Mouse (Mus musculus): ENCODE data around the gene Katnb1. TPM values are rescaled to one million over a fixed set of nuclear protein-coding genes. Genes with fewer than 3 reads are reported as not detected.

Katnb1 gene
- 15.9 and 16.1 TPM in 2 replicates for polyA plus RNA-seq (2011; ENCODE audit: insufficient read depth, insufficient read length, low read depth, missing spikeins)

DNA sequence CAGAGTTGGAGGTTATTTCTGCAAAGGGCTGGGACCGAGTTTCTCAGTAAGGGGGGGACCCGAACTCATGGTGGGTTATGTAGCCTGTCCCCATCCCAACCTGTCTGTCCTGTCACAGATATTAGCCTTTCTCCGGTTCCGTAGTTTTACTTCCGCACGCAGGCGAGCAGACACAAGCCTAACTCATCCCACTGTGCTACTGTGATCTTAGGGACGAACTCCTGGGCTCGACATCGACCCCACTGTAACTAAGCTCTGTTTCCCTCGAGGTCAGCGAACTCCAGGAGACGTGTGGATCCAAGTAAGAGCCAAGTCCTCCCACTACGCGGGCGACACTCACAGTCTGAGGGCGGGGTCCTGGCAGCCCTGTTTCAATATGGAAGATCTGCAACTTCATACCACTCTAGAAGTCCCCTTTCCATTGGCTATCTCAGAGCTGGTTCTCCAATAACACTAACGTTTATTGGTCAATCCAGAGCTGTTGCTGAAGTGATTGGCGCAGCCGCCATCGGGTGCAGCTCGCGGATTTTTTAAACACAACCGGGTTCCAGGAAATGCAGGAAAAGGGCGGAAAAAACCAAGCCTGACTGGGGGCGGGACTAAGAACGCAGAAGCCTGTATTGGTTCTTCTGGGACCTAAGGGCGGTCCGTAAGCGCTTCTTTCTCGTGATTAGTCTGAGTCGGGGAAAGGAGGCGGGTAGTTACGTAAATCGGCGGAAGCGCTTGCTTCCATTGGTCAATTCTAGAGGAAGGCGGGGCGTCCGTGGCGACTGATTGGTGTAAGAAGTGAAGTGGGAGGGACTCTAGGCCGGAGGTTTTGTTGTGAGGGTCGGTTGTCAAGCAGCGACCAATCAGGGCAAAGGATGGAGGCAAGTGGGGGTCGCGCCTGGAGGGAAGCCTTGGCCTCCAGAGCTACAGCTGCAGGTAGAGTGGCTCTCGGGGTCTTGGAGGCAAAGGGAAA is at the start of gene Katnb1:
Katnb1 (plus strand) TSS at position 806 of the 961 bp plus-strand sequence.
- Histone ChIP-seq H3K36me3 (ENCODE audit: control insufficient read depth, insufficient read depth, low read length, poor library complexity, severe bottlenecking) (no peaks in the 10 kb centered on the region), H3K9me3 (replicated peaks; ENCODE audit: control insufficient read depth, insufficient read depth, low read length, poor library complexity, severe bottlenecking) (no peaks in the 10 kb centered on the region), H3K4me3 (ENCODE audit: low read depth, low read length) (peak within 1 kb of the TSS; percentile 97), H3K27me3 (ENCODE audit: control insufficient read depth, insufficient read depth, low read length, poor library complexity, severe bottlenecking) (no peaks in the 10 kb centered on the region), H3K4me1 (ENCODE audit: control insufficient read depth, insufficient read depth, low read length) (no peaks in the 10 kb centered on the region), H3K27ac (ENCODE audit: insufficient read depth, low read length) (no peak within 1 kb of the TSS), H3K9ac (ENCODE audit: low read depth, poor library complexity, severe bottlenecking) (peak within 1 kb of the TSS; percentile 86)
- TF ChIP-seq POLR2A (IDR thresholded peaks at IDR 0.05; ENCODE audit: insufficient read depth, low read length) (no peak), EP300 (IDR thresholded peaks at IDR 0.05; ENCODE audit: insufficient read depth, low read depth, low read length) (no peak), CTCF (IDR thresholded peaks at IDR 0.05; ENCODE audit: low read depth, low read length) (no peak)

DNA sequence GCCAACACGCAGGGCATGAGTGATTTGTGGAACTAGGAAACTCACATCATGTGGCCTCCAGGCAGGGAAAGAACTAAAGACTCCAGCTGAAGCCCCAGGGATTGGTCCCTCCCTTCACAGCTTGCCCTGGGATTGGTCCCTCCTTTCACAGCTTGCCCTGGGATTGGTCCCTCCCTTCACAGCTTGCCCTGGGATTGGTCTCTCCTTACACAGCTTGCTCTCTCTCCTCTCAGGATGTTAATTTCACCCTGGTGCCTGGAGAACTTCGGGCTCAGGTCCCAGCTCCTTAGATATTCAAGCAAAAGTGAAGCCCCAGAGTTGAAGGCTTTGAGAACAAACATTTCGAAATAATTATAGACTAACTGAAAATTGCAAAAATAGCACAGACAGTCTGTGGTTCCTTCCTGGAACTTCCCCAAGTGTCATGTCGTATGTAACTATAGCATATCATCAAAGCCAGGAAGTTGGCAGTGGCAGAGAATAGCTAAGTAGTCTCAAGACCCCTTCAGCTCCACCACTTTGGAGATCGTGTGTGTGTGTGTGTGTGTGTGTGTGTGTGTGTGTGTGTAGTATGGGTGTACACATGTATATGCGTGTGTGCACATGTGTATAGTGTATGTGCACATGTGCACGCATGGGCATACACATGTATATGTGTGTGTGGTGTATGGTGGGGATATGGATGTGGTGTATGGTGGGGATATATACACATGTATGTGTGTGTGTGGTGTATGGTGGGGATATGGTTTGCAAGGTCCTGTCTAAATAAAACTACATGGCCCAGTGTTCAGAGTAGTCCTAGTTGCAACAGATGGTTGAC is 43.7 kb upstream of the Katnb1 start:
- Histone ChIP-seq H3K36me3 (ENCODE audit: control insufficient read depth, insufficient read depth, low read length, poor library complexity, severe bottlenecking) (no peaks in the 10 kb centered on the region), H3K27ac (ENCODE audit: insufficient read depth, low read length) (no peak overlapping the region), H3K27me3 (ENCODE audit: control insufficient read depth, insufficient read depth, low read length, poor library complexity, severe bottlenecking) (no peaks in the 10 kb centered on the region), H3K9ac (ENCODE audit: low read depth, poor library complexity, severe bottlenecking) (no peak overlapping the region), H3K4me3 (ENCODE audit: low read depth, low read length) (no peak overlapping the region), H3K4me1 (ENCODE audit: control insufficient read depth, insufficient read depth, low read length) (no peaks in the 10 kb centered on the region), H3K9me3 (replicated peaks; ENCODE audit: control insufficient read depth, insufficient read depth, low read length, poor library complexity, severe bottlenecking) (no peaks in the 10 kb centered on the region)
- TF ChIP-seq CTCF (IDR thresholded peaks at IDR 0.05; ENCODE audit: low read depth, low read length) = no peak

DNA sequence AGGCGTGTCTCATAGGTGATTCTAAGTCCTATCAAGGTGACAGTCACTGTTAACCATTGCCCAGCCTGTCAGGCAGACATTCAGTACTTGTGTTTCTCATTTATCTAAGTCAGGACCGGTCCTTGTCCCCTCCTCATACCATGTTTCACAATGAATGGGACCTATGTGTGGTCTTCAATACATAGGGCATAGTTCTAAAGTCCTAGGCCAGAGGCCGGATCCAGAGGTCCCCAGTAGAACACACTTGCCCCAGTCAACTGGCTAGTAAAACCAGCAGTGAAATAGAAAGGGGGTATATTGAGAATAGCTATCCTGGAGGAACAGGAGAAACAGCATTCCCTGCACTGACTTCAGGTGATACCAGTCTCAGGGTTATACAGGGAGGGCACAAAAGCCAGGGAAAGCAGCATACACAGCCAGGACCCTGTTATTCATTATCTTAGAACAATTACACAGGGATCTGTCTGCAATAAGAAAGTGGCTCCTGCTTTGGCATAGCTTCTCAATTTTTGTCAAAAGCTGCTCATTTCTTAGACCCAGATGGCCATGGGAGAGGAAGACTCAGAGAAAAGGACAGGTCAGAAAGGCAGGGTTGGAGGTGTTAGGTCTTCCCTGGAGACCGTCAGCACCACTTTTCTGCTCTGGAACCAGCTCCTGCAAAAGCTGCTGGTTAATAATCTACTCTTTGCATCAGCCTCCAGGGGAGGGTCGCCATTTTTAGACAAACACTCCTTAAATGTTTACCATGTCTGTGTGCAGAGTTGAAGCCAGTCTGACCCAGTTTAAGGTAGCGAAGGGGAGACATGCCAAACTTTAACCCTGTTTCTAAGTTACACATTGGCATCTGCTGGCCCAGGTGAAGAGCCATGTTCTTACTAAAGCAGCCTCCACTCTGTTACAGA is 38.9 kb upstream of the Katnb1 start:
- no peaks in the 10 kb centered on the region for H3K4me1 ChIP-seq (ENCODE audit: control insufficient read depth, insufficient read depth, low read length)
- H3K9me3 ChIP-seq (replicated peaks; ENCODE audit: control insufficient read depth, insufficient read depth, low read length, poor library complexity, severe bottlenecking) = no peaks in the 10 kb centered on the region
- no peak overlapping the region for H3K4me3 ChIP-seq (ENCODE audit: low read depth, low read length)
- H3K27ac ChIP-seq (ENCODE audit: insufficient read depth, low read length) = no peak overlapping the region
- TF ChIP-seq CTCF (IDR thresholded peaks at IDR 0.05; ENCODE audit: low read depth, low read length) (no peak), POLR2A (IDR thresholded peaks at IDR 0.05; ENCODE audit: insufficient read depth, low read length) (no peak), EP300 (IDR thresholded peaks at IDR 0.05; ENCODE audit: insufficient read depth, low read depth, low read length) (no peak)
- no peak overlapping the region for H3K9ac ChIP-seq (ENCODE audit: low read depth, poor library complexity, severe bottlenecking)
- 0 out of 2 replicates have a peak, but pooled peaks cover 1% of the 10 kb centered on the region for H3K27me3 ChIP-seq (ENCODE audit: control insufficient read depth, insufficient read depth, low read length, poor library complexity, severe bottlenecking)
- no peaks in the 10 kb centered on the region for H3K36me3 ChIP-seq (ENCODE audit: control insufficient read depth, insufficient read depth, low read length, poor library complexity, severe bottlenecking)

DNA sequence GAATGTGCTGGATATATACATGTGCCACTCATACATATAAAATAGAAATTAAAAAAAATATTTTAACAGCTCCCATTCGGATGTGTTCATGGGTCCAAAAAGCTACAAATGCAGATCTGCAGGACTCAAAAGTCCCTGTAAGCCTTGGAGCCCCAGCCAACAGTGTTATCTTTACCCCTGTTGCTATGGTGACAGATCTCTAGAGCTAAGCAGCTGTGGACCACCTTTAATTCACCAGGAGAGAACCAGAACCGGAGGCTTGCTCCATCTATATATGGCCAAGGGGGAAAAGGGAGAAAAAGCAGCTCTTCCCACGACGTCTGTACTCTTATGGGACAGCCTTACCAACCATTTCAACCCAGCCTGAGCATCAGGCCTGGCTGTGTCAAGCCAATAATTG is 36.2 kb upstream of the Katnb1 start:
- Histone ChIP-seq H3K9me3 (replicated peaks; ENCODE audit: control insufficient read depth, insufficient read depth, low read length, poor library complexity, severe bottlenecking) (no peaks in the 10 kb centered on the region), H3K4me3 (ENCODE audit: low read depth, low read length) (no peak overlapping the region), H3K36me3 (ENCODE audit: control insufficient read depth, insufficient read depth, low read length, poor library complexity, severe bottlenecking) (no peaks in the 10 kb centered on the region), H3K27me3 (ENCODE audit: control insufficient read depth, insufficient read depth, low read length, poor library complexity, severe bottlenecking) (0 out of 2 replicates have a peak, but pooled peaks cover 1% of the 10 kb centered on the region), H3K4me1 (ENCODE audit: control insufficient read depth, insufficient read depth, low read length) (no peaks in the 10 kb centered on the region), H3K27ac (ENCODE audit: insufficient read depth, low read length) (no peak overlapping the region), H3K9ac (ENCODE audit: low read depth, poor library complexity, severe bottlenecking) (no peak overlapping the region)
- no peak for TF ChIP-seq EP300 (IDR thresholded peaks at IDR 0.05; ENCODE audit: insufficient read depth, low read depth, low read length)
- TF ChIP-seq POLR2A (IDR thresholded peaks at IDR 0.05; ENCODE audit: insufficient read depth, low read length) = no peak
- no peak for TF ChIP-seq CTCF (IDR thresholded peaks at IDR 0.05; ENCODE audit: low read depth, low read length)

DNA sequence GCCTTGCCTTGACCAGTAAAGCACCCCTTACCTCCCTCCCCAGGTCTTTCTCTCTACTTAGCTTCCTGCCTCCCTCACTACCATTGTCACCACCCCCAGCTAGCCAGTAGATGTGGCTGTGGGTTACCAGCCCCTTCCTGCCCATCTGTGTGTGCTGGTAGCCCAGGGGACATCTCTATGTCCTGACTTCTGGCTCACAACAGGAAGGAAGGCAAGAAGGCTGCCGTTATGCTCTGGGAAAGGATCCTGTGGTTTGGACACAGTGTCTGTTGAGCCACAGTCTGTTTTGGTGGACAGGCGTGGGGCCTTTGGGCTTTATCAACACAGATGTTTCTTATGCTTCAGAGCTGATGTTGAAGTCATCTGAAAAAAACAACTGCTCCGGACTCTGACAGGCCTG is 34.0 kb upstream of the Katnb1 start:
- TF ChIP-seq CTCF (IDR thresholded peaks at IDR 0.05; ENCODE audit: low read depth, low read length) (no peak), EP300 (IDR thresholded peaks at IDR 0.05; ENCODE audit: insufficient read depth, low read depth, low read length) (no peak)
- Histone ChIP-seq H3K9me3 (replicated peaks; ENCODE audit: control insufficient read depth, insufficient read depth, low read length, poor library complexity, severe bottlenecking) (no peaks in the 10 kb centered on the region), H3K27ac (ENCODE audit: insufficient read depth, low read length) (no peak overlapping the region)

More for the DNA sequence above, 34.0 kb upstream of the Katnb1 start:
- Histone ChIP-seq H3K27me3 (ENCODE audit: control insufficient read depth, insufficient read depth, low read length, poor library complexity, severe bottlenecking) (0 out of 2 replicates have a peak, but pooled peaks cover 1% of the 10 kb centered on the region), H3K4me1 (ENCODE audit: control insufficient read depth, insufficient read depth, low read length) (no peaks in the 10 kb centered on the region), H3K36me3 (ENCODE audit: control insufficient read depth, insufficient read depth, low read length, poor library complexity, severe bottlenecking) (no peaks in the 10 kb centered on the region), H3K4me3 (ENCODE audit: low read depth, low read length) (no peak overlapping the region), H3K9ac (ENCODE audit: low read depth, poor library complexity, severe bottlenecking) (no peak overlapping the region)
